Mouse (Mus musculus) cerebellum, adult 2 months (tissue): ENCODE results near the gene Thsd7b. TPM values are rescaled to one million over a fixed set of nuclear protein-coding genes. Genes with fewer than 3 reads are reported as not detected.

Experiments
- DNase-seq, 2 experiments: peaks; one replicate each; pipeline ENCODE4 v3.0.0; 2021
- H3K27ac ChIP-seq: fragments of 200-500 bp; 2 replicates; pipeline ENCODE4 v1.5.1; 2012; ENCODE audit warnings: low read length, control low read depth, inconsistent platforms; ENCODE audit not compliant: insufficient read depth
- H3K27me3 ChIP-seq: fragments of 200-500 bp; 2 replicates; pipeline ENCODE4 v1.6.1; 2012; ENCODE audit warnings: inconsistent platforms, mild to moderate bottlenecking, low read length, moderate library complexity; ENCODE audit not compliant: control insufficient read depth, insufficient read depth
- H3K4me1 ChIP-seq: fragments of 200-500 bp; 2 replicates; pipeline ENCODE4 v1.6.1; 2011; ENCODE audit warnings: low read length; ENCODE audit not compliant: control insufficient read depth, insufficient read depth
- H3K4me3 ChIP-seq: fragments of 200-500 bp; replicated peaks from 2 replicates; pipeline ENCODE3; 2011; ENCODE audit warnings: mild to moderate bottlenecking, low read depth, low read length, control low read depth; ENCODE audit not compliant: insufficient read depth
- CTCF ChIP-seq: fragments of 200-500 bp; IDR thresholded peaks from 2 replicates; pipeline ENCODE4 v1.5.1; 2011; ENCODE audit warnings: low read depth, mild to moderate bottlenecking, control low read depth, low read length, moderate library complexity, borderline replicate concordance; ENCODE audit not compliant: insufficient read depth
- POLR2A ChIP-seq: fragments of 200-500 bp; IDR thresholded peaks from 2 replicates; pipeline ENCODE4 v1.6.1; 2011; ENCODE audit warnings: low read length, control low read depth, borderline replicate concordance; ENCODE audit not compliant: insufficient read depth
- WGBS: fragments of 180-500 bp; shearing (Covaris S2); methylation state at CpG from one replicate; pipeline ENCODE4 v1.1.7; 2018; 5-methylcytosine and 5-hydroxymethylcytosine counted together
- polyA plus RNA-seq: library from polyadenylated mRNA; depleted of rRNA; stranded (reverse); fragments of >200 nt; gene quantifications from 2 replicates; pipeline ENCODE4 v1.2.3, GENCODE M21; 2012

Gene Thsd7b
- polyA plus RNA-seq, 1 experiment: 1.7 TPM

DNA sequence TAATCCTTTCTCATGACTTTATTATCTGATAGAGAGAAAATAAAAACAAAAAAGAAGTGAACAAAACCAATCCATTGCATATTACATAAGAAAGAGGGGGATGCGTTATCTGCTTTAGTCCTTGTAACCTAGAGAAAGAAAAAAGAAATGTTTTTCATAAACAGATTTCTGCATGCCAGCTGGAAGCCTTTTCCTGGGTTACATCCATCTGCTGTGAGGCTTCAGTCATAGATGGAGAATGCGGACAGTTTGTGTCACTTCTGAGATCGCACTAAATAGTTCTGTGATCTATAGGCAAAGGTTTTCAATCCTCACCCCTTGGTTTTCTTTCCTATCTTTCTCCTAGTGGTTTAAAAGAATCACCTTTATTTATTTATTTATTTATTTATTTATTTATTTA lies 259.1 kb downstream of the Thsd7b start:
- Histone ChIP-seq H3K27me3 (no peaks in the 10 kb centered on the region), H3K4me1 (peaks cover 3% of the 10 kb centered on the region; the same call in 1 of the 2 replicates), H3K4me3 (no peak overlapping the region), H3K27ac (no peak overlapping the region)
- DNase-seq: peak in 1 of 2 experiments; percentile 26
- TF ChIP-seq POLR2A (no peak), CTCF (no peak)
- WGBS: 30% methylated on average over 3 of the region's 3 CpGs

GRCm38 (mm10) chr1:129538508-129538907 lies 265.4 kb downstream of the Thsd7b start:
- H3K27ac ChIP-seq: no peak overlapping the region
- no peak overlapping the region for H3K4me3 ChIP-seq
- no peaks in the 10 kb centered on the region for H3K4me1 ChIP-seq
- no peak for DNase-seq
- 91% methylated on average over 2 of the region's 2 CpGs for WGBS
- TF ChIP-seq CTCF (no peak), POLR2A (no peak)
- H3K27me3 ChIP-seq: no peaks in the 10 kb centered on the region

- 99% methylated on average over 4 of the region's 4 CpGs for WGBS
- H3K4me3 ChIP-seq: no peak overlapping the region
- no peak overlapping the region for H3K27ac ChIP-seq
- DNase-seq: no peak
- no peaks in the 10 kb centered on the region for H3K27me3 ChIP-seq
- TF ChIP-seq POLR2A: no peak
- TF ChIP-seq CTCF: no peak
- H3K4me1 ChIP-seq: no peaks in the 10 kb centered on the region
These were observed 265.9 kb downstream of the Thsd7b start for GRCm38 (mm10) chr1:129538970-129539369.

- H3K27ac ChIP-seq: no peak overlapping the region
- no peak overlapping the region for H3K4me3 ChIP-seq
- TF ChIP-seq POLR2A (no peak), CTCF (no peak)
- no peak for DNase-seq
- H3K4me1 ChIP-seq: no peaks in the 10 kb centered on the region
- no peaks in the 10 kb centered on the region for H3K27me3 ChIP-seq
- 71% methylated on average over 1 of the region's 1 CpGs for WGBS
These were observed 267.6 kb downstream of the Thsd7b start for GRCm38 (mm10) chr1:129540751-129541150.

DNA sequence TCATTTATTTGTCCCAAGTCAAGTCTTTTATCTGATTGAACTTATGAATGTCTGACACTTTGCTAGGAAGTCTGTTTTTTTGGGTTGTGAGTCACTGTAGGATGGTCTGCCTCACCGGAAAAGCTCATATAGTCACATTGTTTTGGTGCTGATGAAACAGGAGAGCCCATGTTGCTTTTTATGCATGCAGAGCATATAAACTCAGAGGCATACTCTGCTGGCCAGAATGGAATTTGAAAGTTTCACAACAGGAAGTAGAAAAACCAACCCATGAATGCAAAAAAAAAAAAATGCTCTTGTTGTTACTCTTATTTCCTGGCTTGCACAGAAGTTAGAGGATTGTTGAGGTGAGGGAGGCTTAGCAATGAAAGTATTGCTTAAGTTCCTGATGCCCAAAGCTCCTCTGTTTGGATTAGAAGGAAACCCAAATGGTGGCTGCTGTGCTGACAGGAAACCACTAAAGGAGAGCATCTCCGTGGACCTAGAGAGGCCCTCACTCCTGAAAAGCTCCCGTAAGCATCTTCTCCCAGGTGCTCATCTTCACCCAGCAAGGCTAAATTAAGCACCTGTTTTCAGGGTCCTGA lies 269.6 kb downstream of the Thsd7b start:
- Histone ChIP-seq H3K27me3 (no peaks in the 10 kb centered on the region), H3K4me1 (no peaks in the 10 kb centered on the region), H3K4me3 (no peak overlapping the region), H3K27ac (no peak overlapping the region)
- DNase-seq: no peak
- WGBS: 94% methylated on average over 3 of the region's 3 CpGs
- TF ChIP-seq POLR2A (no peak), CTCF (no peak)

DNA sequence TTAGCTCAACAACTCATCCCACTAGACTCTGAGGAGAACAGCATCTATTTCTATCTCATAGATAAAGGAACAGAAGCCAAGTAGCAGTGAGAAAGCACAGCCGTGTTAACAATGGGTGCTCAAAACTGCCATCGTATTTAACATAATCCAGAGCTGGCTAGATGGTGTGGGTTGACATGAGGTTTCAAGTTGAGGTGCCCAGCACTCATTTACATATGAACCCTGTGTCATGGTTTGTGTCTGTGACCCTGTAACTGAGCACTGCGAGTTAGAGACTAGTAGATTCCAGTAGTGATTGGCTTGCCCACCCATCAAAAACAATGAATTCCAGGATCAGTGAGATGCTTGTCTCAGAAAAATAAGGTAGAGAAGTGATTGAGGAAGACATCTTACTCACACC lies 270.1 kb downstream of the Thsd7b start:
- no peaks in the 10 kb centered on the region for H3K4me1 ChIP-seq
- 76% methylated on average over 3 of the region's 3 CpGs for WGBS
- H3K27ac ChIP-seq: no peak overlapping the region
- DNase-seq: no peak
- no peaks in the 10 kb centered on the region for H3K27me3 ChIP-seq
- TF ChIP-seq POLR2A: no peak
- TF ChIP-seq CTCF: no peak
- no peak overlapping the region for H3K4me3 ChIP-seq

DNA sequence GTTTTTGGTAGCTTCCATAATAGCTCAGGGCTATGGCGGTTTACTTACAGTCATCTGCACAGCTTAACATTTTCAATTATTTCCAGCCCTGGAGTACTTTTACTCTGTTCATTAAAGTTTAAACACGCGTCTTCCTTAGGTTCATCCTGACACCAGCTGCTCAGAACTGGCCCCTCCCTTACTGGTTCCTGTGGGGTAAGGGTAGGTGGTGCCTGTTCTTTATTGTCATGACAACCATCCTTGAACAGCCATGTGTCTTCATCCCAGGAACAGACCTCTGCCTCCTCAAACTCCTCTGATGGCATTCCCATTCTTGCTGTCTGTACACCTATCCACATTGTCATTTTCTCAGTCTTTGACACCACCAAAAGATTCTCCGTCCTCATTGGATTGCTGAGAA lies 285.0 kb downstream of the Thsd7b start:
- H3K27ac ChIP-seq: no peak overlapping the region
- no peaks in the 10 kb centered on the region for H3K27me3 ChIP-seq
- TF ChIP-seq POLR2A (no peak), CTCF (no peak)
- WGBS: 95% methylated on average over 4 of the region's 4 CpGs
- no peaks in the 10 kb centered on the region for H3K4me1 ChIP-seq
- DNase-seq: no peak
- H3K4me3 ChIP-seq: no peak overlapping the region

- Histone ChIP-seq H3K27me3 (no peaks in the 10 kb centered on the region), H3K4me1 (no peaks in the 10 kb centered on the region), H3K4me3 (no peak overlapping the region), H3K27ac (no peak overlapping the region)
- no peak for DNase-seq
- 52% methylated on average over 4 of the region's 4 CpGs for WGBS
- TF ChIP-seq POLR2A (no peak), CTCF (no peak)
These were observed 286.0 kb downstream of the Thsd7b start for GRCm38 (mm10) chr1:129559137-129559536.
